Mouse (Mus musculus) embryonic facial prominence, embryonic 13.5 days (tissue): Measurements from ENCODE around the gene Gramd1b. TPM values are rescaled to one million over a fixed set of nuclear protein-coding genes. Genes with fewer than 3 reads are reported as not detected.

Experiments used
- ATAC-seq: fragments of 200-750 bp; cut with Nextera tagmentation; 2 replicates; pipeline ENCODE4 v1.8.0; 2017; ENCODE audit warnings: low read depth; ENCODE audit not compliant: insufficient number of reproducible peaks, insufficient read depth, low FRiP score, low TSS enrichment
- H3K27ac ChIP-seq: fragments of 300-500 bp; sonication (generic); 2 replicates; pipeline ENCODE4 v1.5.1; 2015; ENCODE audit warnings: moderate library complexity, mild to moderate bottlenecking, inconsistent platforms
- H3K27me3 ChIP-seq: fragments of 300-500 bp; sonication (generic); 2 replicates; pipeline ENCODE4 v1.6.1; 2015; ENCODE audit warnings: mild to moderate bottlenecking, inconsistent platforms
- H3K36me3 ChIP-seq: fragments of 300-500 bp; sonication (generic); 2 replicates; pipeline ENCODE4 v1.6.1; 2015; ENCODE audit warnings: mild to moderate bottlenecking, inconsistent platforms
- H3K4me1 ChIP-seq: fragments of 300-500 bp; sonication (generic); 2 replicates; pipeline ENCODE4 v1.6.1; 2015; ENCODE audit warnings: inconsistent platforms
- H3K4me2 ChIP-seq: fragments of 300-500 bp; sonication (generic); 2 replicates; pipeline ENCODE4 v1.6.1; 2015; ENCODE audit warnings: moderate library complexity, mild to moderate bottlenecking, inconsistent platforms
- H3K4me3 ChIP-seq: fragments of 300-500 bp; sonication (generic); 2 replicates; pipeline ENCODE4 v1.5.1; 2015; ENCODE audit warnings: mild to moderate bottlenecking, inconsistent platforms
- H3K9ac ChIP-seq: fragments of 300-500 bp; sonication (generic); 2 replicates; pipeline ENCODE4 v1.6.1; 2015; ENCODE audit warnings: mild to moderate bottlenecking, inconsistent platforms
- H3K9me3 ChIP-seq: fragments of 300-500 bp; sonication (generic); 2 replicates; pipeline ENCODE4 v1.6.1; 2016; ENCODE audit warnings: inconsistent platforms
- WGBS: fragments of 180-500 bp; shearing (Covaris S2); methylation state at CpG from one replicate; pipeline ENCODE4 v1.1.7; 2015; ENCODE audit warnings: mixed read lengths; 5-methylcytosine and 5-hydroxymethylcytosine counted together
- polyA plus RNA-seq: library from polyadenylated mRNA; unstranded; fragments of >200 nt; fragmentation: Nextera tagmentation; extraction: Ambion mirVana; gene quantifications from 2 replicates; pipeline ENCODE4 v1.2.1, GENCODE M21; 2015

Gramd1b gene
- polyA plus RNA-seq, 1 experiment from 2014 or later = 9.0 TPM

DNA sequence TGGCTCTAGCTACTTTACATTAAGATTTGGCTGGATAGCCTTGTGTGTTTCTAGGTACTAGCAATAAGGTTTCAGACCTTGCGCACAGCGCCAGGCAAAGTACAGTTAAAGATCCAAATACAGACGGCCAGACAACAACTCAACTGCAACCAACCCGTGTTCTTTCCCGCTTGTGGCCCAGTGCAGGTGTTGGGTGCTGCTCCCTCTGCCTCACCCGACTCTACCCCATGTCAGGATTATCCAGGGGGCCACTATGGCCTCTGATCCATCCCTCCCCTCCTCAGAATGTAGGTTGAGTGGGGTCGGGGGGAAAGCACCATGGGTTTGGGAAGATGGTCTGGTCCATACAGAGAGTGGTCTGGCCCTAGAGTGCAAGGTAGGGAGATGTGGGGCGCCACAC is 237.9 kb downstream of the Gramd1b start:
- Histone ChIP-seq H3K27me3 (no peaks in the 10 kb centered on the region), H3K36me3 (peaks cover 31% of the 10 kb centered on the region), H3K9ac (no peak overlapping the region), H3K9me3 (no peaks in the 10 kb centered on the region), H3K27ac (no peak overlapping the region), H3K4me3 (no peak overlapping the region), H3K4me2 (no peak overlapping the region), H3K4me1 (no peaks in the 10 kb centered on the region)
- no peak for ATAC-seq
- WGBS = 91% methylated on average over 8 of the region's 8 CpGs

GRCm38 (mm10) chr9:40292475-40292874 is 238.7 kb downstream of the Gramd1b start:
- 84% methylated on average over 4 of the region's 4 CpGs for WGBS
- Histone ChIP-seq H3K36me3 (peaks cover 25% of the 10 kb centered on the region), H3K4me1 (no peaks in the 10 kb centered on the region), H3K9ac (no peak overlapping the region), H3K27ac (no peak overlapping the region), H3K27me3 (no peaks in the 10 kb centered on the region), H3K9me3 (no peaks in the 10 kb centered on the region), H3K4me2 (no peak overlapping the region), H3K4me3 (no peak overlapping the region)
- ATAC-seq = no peak

DNA sequence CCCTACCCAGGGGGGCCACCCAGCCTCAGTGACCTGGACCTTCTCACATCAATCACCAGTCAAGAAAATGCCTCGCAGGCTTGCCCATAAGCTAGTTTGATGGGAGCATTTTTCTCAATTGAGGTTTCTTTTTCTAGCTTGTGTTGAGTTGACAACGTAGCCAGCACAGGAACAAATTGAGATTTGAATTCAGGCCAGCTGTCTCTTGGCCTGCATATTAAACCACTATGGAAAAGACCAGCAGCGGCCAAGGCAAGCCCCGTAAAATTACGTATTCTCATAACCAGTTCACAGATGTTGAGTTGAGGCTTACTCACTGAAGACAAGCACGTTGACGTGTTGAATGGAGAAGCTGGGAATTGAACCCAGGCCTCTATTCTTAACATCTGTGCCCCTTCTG is 248.2 kb downstream of the Gramd1b start:
- Histone ChIP-seq H3K4me2 (no peak overlapping the region), H3K9me3 (no peaks in the 10 kb centered on the region), H3K27me3 (no peaks in the 10 kb centered on the region), H3K36me3 (no peaks in the 10 kb centered on the region), H3K9ac (no peak overlapping the region), H3K4me3 (no peak overlapping the region), H3K27ac (no peak overlapping the region), H3K4me1 (no peaks in the 10 kb centered on the region)
- WGBS = 70% methylated on average over 7 of the region's 7 CpGs
- no peak for ATAC-seq

- no peaks in the 10 kb centered on the region for H3K27me3 ChIP-seq
- no peaks in the 10 kb centered on the region for H3K36me3 ChIP-seq
- no peak overlapping the region for H3K4me2 ChIP-seq
- no peaks in the 10 kb centered on the region for H3K9me3 ChIP-seq
- no peak for ATAC-seq
- H3K4me3 ChIP-seq = no peak overlapping the region
- no peak overlapping the region for H3K9ac ChIP-seq
- WGBS = 89% methylated on average over 7 of the region's 7 CpGs
- H3K4me1 ChIP-seq = no peaks in the 10 kb centered on the region
- H3K27ac ChIP-seq = no peak overlapping the region
Measured at GRCm38 (mm10) chr9:40279438-40279837, 251.7 kb downstream of the Gramd1b start.

DNA sequence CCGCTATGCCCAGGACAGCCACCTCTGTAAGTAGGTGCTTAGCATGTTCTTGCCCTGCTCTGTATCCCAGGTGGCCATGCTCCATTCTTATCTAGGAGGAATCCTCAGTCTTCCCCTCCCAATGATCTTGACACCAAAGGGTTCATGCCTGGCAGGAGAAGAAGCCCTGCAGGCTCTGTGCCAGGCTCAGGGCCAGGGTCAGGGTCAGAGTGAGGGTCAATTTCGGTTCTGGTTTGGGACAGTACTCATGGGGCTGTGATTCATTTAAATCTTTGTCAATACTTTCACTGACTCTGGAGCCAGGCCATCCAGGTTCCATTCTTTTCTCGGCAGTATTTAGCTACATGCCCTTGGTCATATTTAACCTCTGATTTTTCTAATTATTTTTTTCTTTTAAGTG is 253.5 kb downstream of the Gramd1b start:
- no peak for ATAC-seq
- 69% methylated on average over 3 of the region's 3 CpGs for WGBS
- Histone ChIP-seq H3K27ac (no peak overlapping the region), H3K4me2 (no peak overlapping the region), H3K4me3 (no peak overlapping the region), H3K4me1 (no peaks in the 10 kb centered on the region), H3K27me3 (no peaks in the 10 kb centered on the region), H3K9ac (no peak overlapping the region), H3K9me3 (no peaks in the 10 kb centered on the region), H3K36me3 (no peaks in the 10 kb centered on the region)

GRCm38 (mm10) chr9:40275904-40276303 is 255.3 kb downstream of the Gramd1b start:
- Histone ChIP-seq H3K9me3 (no peaks in the 10 kb centered on the region), H3K9ac (no peak overlapping the region), H3K36me3 (no peaks in the 10 kb centered on the region), H3K4me3 (no peak overlapping the region), H3K4me2 (no peak overlapping the region), H3K4me1 (no peaks in the 10 kb centered on the region), H3K27me3 (peaks cover 7% of the 10 kb centered on the region; the same call in 1 of the 2 replicates), H3K27ac (no peak overlapping the region)
- 87% methylated on average over 5 of the region's 5 CpGs for WGBS
- ATAC-seq = no peak

GRCm38 (mm10) chr9:40272822-40273221 is 258.4 kb downstream of the Gramd1b start:
- Histone ChIP-seq H3K4me1 (peaks cover 19% of the 10 kb centered on the region), H3K4me3 (no peak overlapping the region), H3K4me2 (no peak overlapping the region), H3K27ac (no peak overlapping the region), H3K27me3 (peaks cover 33% of the 10 kb centered on the region), H3K9me3 (no peaks in the 10 kb centered on the region), H3K36me3 (no peaks in the 10 kb centered on the region), H3K9ac (no peak overlapping the region)
- WGBS = 90% methylated on average over 7 of the region's 7 CpGs
- ATAC-seq = no peak

DNA sequence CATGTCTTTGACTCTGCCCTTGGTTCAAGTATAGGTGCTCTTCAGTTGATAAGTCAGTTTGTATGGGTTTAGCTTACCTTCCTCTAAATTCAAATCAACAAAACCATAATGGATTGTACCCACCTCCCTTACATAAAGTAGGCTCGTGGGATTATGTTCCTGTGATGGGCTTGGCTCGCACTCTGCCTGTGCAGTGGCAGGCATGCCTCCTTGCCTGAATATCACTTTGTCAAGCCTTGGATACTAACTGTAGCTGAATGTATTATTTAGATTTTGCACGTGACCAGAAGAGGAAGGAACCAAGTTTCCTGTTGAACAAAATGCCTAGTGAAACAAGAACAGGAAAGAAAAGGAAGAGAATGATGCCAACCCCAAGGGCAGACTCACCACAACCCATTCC is 260.1 kb downstream of the Gramd1b start:
- H3K9ac ChIP-seq = no peak overlapping the region
- H3K4me2 ChIP-seq = no peak overlapping the region
- ATAC-seq = no peak
- H3K4me3 ChIP-seq = no peak overlapping the region
- no peaks in the 10 kb centered on the region for H3K9me3 ChIP-seq
- no peak overlapping the region for H3K27ac ChIP-seq
- peaks cover 22% of the 10 kb centered on the region for H3K4me1 ChIP-seq
- H3K36me3 ChIP-seq = no peaks in the 10 kb centered on the region
- H3K27me3 ChIP-seq = peaks cover 33% of the 10 kb centered on the region
- WGBS = 65% methylated on average over 3 of the region's 3 CpGs

- no peak overlapping the region for H3K9ac ChIP-seq
- peaks cover 33% of the 10 kb centered on the region for H3K27me3 ChIP-seq
- peak overlapping the region; percentile 37 for H3K4me3 ChIP-seq
- no peak overlapping the region for H3K27ac ChIP-seq
- H3K4me1 ChIP-seq = peaks cover 22% of the 10 kb centered on the region
- no peaks in the 10 kb centered on the region for H3K36me3 ChIP-seq
- peak overlapping the region; percentile 63 for H3K4me2 ChIP-seq
- 25% methylated on average over 8 of the region's 8 CpGs for WGBS
- no peaks in the 10 kb centered on the region for H3K9me3 ChIP-seq
- no peak for ATAC-seq
Measured at GRCm38 (mm10) chr9:40269880-40270279, 261.3 kb downstream of the Gramd1b start.

DNA sequence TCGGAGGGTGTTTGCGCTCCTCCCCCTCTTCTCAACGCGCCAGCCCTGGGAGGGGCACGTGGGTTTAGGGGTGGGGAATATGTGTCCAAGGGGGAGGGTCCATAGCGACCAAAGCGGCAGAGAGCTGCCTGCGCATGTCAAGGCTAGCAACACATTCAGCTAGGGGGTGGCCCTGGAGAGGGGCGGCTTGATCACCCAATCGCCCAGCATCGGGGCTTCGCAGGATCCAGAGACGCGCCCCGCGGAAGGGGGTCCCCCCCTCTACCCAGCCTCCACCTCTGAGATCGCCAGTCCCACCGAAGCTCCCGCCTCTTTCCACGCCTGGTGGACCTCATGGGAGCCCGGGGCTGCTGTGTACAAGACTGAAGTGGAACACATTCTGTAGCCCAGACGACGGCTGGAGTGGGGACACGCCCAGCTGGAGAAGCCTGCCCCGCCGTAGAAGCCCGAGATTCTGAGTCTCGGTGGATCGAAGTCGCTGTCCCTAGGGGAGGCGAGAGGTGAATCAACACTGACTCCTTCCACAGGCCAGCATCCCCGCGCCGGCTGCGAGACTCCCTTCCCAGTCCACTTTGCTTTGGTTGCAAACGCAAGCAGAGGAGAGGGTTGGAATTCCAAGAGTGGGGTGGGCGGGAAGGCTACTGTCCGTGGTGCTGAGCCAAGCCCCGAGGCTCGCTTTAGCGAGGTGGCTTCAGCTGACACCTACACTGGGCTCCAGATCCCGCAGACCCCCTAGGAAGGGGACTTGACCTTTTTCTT is 261.9 kb downstream of the Gramd1b start, which contains the start of gene Scn3b:
Scn3b (plus strand) TSS at position 115 of the 759 bp plus-strand sequence.
- Histone ChIP-seq H3K4me1 (peaks cover 22% of the 10 kb centered on the region), H3K9ac (0 out of 2 replicates have a peak within 1 kb of the TSS, but pooled peaks have one; percentile 36), H3K36me3 (no peaks in the 10 kb centered on the region), H3K27me3 (peaks cover 33% of the 10 kb centered on the region), H3K27ac (no peak within 1 kb of the TSS), H3K4me2 (peak within 1 kb of the TSS; percentile 63), H3K9me3 (no peaks in the 10 kb centered on the region), H3K4me3 (peak within 1 kb of the TSS; percentile 37)
- peak; percentile 76 for ATAC-seq
- WGBS = under 1% methylated on average over 42 of the region's 42 CpGs

GRCm38 (mm10) chr9:40268748-40269102 is 262.5 kb downstream of the Gramd1b start:
- Histone ChIP-seq H3K27me3 (peaks cover 33% of the 10 kb centered on the region), H3K4me2 (peak overlapping the region; percentile 63), H3K27ac (no peak overlapping the region), H3K4me1 (peaks cover 22% of the 10 kb centered on the region), H3K4me3 (peak overlapping the region; percentile 37), H3K9ac (0 out of 2 replicates have a peak overlapping the region, but pooled peaks have one; percentile 36), H3K36me3 (no peaks in the 10 kb centered on the region), H3K9me3 (no peaks in the 10 kb centered on the region)
- no peak; the same call in 1 of the 2 replicates for ATAC-seq
- 12% methylated on average over 4 of the region's 4 CpGs for WGBS

DNA sequence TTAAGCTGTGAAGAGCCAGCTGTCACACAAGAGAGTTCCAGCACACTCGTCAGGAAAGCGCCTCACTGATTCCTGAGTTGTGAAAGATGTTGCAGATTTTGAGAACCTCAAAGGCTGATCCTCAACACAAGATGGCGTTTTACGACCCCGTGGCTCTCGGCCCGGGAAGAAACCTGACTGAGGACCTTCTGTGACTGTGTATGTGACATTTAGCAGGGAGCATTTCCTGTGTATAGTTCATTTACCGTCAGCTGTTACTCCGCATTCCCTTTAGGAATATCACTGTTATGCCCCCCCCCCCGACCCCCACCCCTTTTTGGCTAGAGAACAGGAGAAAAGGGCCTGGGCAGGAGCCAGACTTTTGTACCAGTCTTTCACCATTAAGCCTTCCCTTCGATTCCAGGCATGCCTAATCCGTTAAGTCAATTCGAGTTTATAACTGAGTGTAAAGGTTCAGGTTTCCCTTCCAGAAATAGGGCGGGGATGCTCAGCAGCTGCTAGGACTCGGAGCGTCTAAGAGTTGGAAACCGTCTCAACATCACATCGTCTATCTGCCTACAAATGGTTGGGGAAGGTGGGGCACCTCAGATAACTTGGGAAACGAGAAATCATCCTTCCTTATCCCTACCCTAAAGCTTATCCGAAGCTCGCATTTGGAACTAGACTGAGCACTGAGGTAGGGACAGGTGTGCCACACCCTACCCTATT is 263.0 kb downstream of the Gramd1b start:
- H3K36me3 ChIP-seq = no peaks in the 10 kb centered on the region
- 8% methylated on average over 21 of the region's 21 CpGs for WGBS
- peaks cover 22% of the 10 kb centered on the region for H3K4me1 ChIP-seq
- peak; percentile 48 for ATAC-seq
- H3K9ac ChIP-seq = no peak overlapping the region
- H3K27ac ChIP-seq = no peak overlapping the region
- no peaks in the 10 kb centered on the region for H3K9me3 ChIP-seq
- H3K4me2 ChIP-seq = peak overlapping the region; percentile 63
- peak overlapping the region; percentile 37; the same call in 1 of the 2 replicates for H3K4me3 ChIP-seq
- peaks cover 33% of the 10 kb centered on the region for H3K27me3 ChIP-seq
